Mouse (Mus musculus): Measurements from ENCODE around the gene Stk10. TPM values are rescaled to one million over a fixed set of nuclear protein-coding genes. Genes with fewer than 3 reads are reported as not detected.

Stk10 gene
- polyA plus RNA-seq, 1 experiment from 2014 or later, result 2.3 TPM

GRCm38 (mm10) chr11:32566184-32566583, 33.1 kb downstream of the Stk10 start:
- H3K4me1 ChIP-seq (replicated peaks; ENCODE audit: control insufficient read depth, insufficient read depth, low read length), result no peaks in the 10 kb centered on the region; the same call in 1 of the 2 replicates
- no peaks in the 10 kb centered on the region for H3K9me3 ChIP-seq (ENCODE audit: control insufficient read depth, low read length)
- no peaks in the 10 kb centered on the region for H3K27me3 ChIP-seq (ENCODE audit: control insufficient read depth, insufficient read depth, low read length)
- ATAC-seq (ENCODE audit: low FRiP score), result no peak
- 85% methylated on average over 6 of the region's 6 CpGs for WGBS
- H3K4me2 ChIP-seq (replicated peaks; ENCODE audit: low read depth, low read length), result no peak overlapping the region
- H3K9ac ChIP-seq (ENCODE audit: low read depth, low read length), result no peak overlapping the region
- no peaks in the 10 kb centered on the region for H3K36me3 ChIP-seq (ENCODE audit: control insufficient read depth, insufficient read depth, low read length)
- H3K27ac ChIP-seq (ENCODE audit: low read depth, low read length), result no peak overlapping the region
- DNase-seq (ENCODE audit: low spot score), result no peak
- H3K4me3 ChIP-seq (ENCODE audit: low read depth, low read length), result no peak overlapping the region

GRCm38 (mm10) chr11:32567000-32567855, 34.1 kb downstream of the Stk10 start:
- DNase-seq (ENCODE audit: low spot score) (no peak), ATAC-seq (ENCODE audit: low FRiP score) (no peak)
- Histone ChIP-seq H3K4me1 (replicated peaks; ENCODE audit: control insufficient read depth, insufficient read depth, low read length) (no peaks in the 10 kb centered on the region; the same call in 1 of the 2 replicates), H3K9me3 (ENCODE audit: control insufficient read depth, low read length) (no peaks in the 10 kb centered on the region), H3K4me2 (replicated peaks; ENCODE audit: low read depth, low read length) (no peak overlapping the region), H3K9ac (ENCODE audit: low read depth, low read length) (no peak overlapping the region), H3K4me3 (ENCODE audit: low read depth, low read length) (no peak overlapping the region), H3K27ac (ENCODE audit: low read depth, low read length) (no peak overlapping the region), H3K36me3 (ENCODE audit: control insufficient read depth, insufficient read depth, low read length) (no peaks in the 10 kb centered on the region), H3K27me3 (ENCODE audit: control insufficient read depth, insufficient read depth, low read length) (no peaks in the 10 kb centered on the region)
- WGBS, result 86% methylated on average over 10 of the region's 10 CpGs

GRCm38 (mm10) chr11:32568060-32568459, 35.0 kb downstream of the Stk10 start:
- DNase-seq (ENCODE audit: low spot score), result no peak
- ATAC-seq (ENCODE audit: low FRiP score), result no peak
- Histone ChIP-seq H3K9ac (ENCODE audit: low read depth, low read length) (no peak overlapping the region), H3K4me3 (ENCODE audit: low read depth, low read length) (no peak overlapping the region), H3K36me3 (ENCODE audit: control insufficient read depth, insufficient read depth, low read length) (no peaks in the 10 kb centered on the region), H3K4me1 (replicated peaks; ENCODE audit: control insufficient read depth, insufficient read depth, low read length) (no peaks in the 10 kb centered on the region; the same call in 1 of the 2 replicates), H3K4me2 (replicated peaks; ENCODE audit: low read depth, low read length) (no peak overlapping the region), H3K27me3 (ENCODE audit: control insufficient read depth, insufficient read depth, low read length) (no peaks in the 10 kb centered on the region), H3K27ac (ENCODE audit: low read depth, low read length) (no peak overlapping the region), H3K9me3 (ENCODE audit: control insufficient read depth, low read length) (no peaks in the 10 kb centered on the region)
- WGBS, result 77% methylated on average over 7 of the region's 7 CpGs

DNA sequence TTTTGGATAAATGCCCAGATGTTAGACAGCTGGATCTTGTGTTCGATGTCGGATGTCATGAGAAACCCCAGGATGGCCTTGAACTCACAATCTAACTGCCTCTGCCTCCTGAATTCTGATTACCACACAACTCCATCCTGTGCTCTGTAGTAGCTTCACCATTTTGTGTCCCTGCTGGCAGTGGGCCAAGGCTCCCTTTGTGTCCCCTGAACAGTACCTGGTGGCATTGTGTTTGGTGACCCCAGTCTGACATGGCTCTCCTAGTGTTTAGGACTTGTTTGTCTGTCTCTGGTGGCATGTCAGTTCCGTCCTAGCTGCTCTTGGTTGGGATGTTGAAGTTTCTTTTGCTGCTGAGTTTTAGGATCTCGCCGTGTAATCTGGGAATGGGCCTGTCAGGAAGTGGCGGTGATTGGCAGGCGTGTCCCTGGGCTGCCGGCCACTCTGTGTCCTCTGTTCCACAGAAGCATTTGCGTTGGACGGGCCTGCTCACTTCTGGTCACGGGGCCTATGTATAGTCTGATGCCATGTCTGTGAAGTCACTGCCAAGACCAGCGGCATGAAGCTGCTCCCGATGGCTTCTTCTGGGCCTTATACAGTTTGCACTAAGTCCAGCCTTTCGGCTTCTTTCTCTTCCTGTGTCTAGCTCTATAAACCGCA, 35.7 kb downstream of the Stk10 start:
- no peaks in the 10 kb centered on the region; the same call in 1 of the 2 replicates for H3K4me1 ChIP-seq (replicated peaks; ENCODE audit: control insufficient read depth, insufficient read depth, low read length)
- H3K4me3 ChIP-seq (ENCODE audit: low read depth, low read length), result no peak overlapping the region
- DNase-seq (ENCODE audit: low spot score) (no peak), ATAC-seq (ENCODE audit: low FRiP score) (no peak)
- H3K4me2 ChIP-seq (replicated peaks; ENCODE audit: low read depth, low read length), result no peak overlapping the region
- no peaks in the 10 kb centered on the region for H3K36me3 ChIP-seq (ENCODE audit: control insufficient read depth, insufficient read depth, low read length)
- H3K27me3 ChIP-seq (ENCODE audit: control insufficient read depth, insufficient read depth, low read length), result no peaks in the 10 kb centered on the region
- WGBS, result 92% methylated on average over 15 of the region's 15 CpGs
- H3K9ac ChIP-seq (ENCODE audit: low read depth, low read length), result no peak overlapping the region
- H3K27ac ChIP-seq (ENCODE audit: low read depth, low read length), result no peak overlapping the region
- H3K9me3 ChIP-seq (ENCODE audit: control insufficient read depth, low read length), result no peaks in the 10 kb centered on the region

DNA sequence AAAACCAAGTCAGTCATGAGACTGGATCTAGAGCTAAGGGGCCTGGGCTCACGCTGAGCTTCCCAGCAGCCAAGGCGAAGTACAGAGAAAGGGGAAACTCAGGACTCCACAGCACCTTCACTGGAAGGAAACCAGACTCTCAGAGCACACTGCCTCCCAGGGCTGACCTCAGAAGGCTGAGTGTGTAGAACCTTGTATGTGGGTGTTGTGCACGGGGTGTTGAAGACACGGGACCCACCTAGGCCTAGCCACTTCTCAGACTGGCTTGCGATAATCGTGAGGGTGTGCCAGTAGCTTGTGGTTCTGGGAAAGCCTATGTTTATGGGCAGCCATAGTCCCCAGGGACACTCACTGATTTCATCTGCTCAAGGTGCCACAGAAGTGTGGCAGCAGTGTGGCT, 38.0 kb downstream of the Stk10 start:
- WGBS, result 88% methylated on average over 6 of the region's 6 CpGs
- no peak overlapping the region for H3K9ac ChIP-seq (ENCODE audit: low read depth, low read length)
- DNase-seq (ENCODE audit: low spot score), result no peak
- H3K4me1 ChIP-seq (replicated peaks; ENCODE audit: control insufficient read depth, insufficient read depth, low read length), result no peaks in the 10 kb centered on the region; the same call in 1 of the 2 replicates
- H3K9me3 ChIP-seq (ENCODE audit: control insufficient read depth, low read length), result no peaks in the 10 kb centered on the region
- H3K27ac ChIP-seq (ENCODE audit: low read depth, low read length), result no peak overlapping the region
- no peak for ATAC-seq (ENCODE audit: low FRiP score)
- no peaks in the 10 kb centered on the region for H3K27me3 ChIP-seq (ENCODE audit: control insufficient read depth, insufficient read depth, low read length)
- H3K36me3 ChIP-seq (ENCODE audit: control insufficient read depth, insufficient read depth, low read length), result no peaks in the 10 kb centered on the region
- H3K4me3 ChIP-seq (ENCODE audit: low read depth, low read length), result no peak overlapping the region
- no peak overlapping the region for H3K4me2 ChIP-seq (replicated peaks; ENCODE audit: low read depth, low read length)

DNA sequence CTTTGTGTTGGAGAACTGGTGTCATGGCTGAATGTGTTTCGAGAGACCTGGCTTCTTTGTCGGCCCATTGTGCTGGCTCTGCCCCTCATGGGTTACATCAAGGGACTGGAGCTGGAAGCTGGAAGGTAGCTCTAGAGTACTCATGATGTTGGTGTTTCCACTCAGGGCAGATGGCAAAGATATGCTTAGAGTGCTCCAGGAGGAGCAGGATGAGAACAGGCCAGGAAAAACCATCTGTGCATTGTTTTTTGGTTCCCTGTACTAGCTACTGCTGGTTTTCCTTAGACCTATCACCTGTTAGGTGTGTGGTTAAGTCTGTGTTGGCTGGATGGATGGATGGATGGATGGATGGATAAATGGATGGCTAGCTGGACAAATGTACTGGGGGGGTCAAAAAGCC, 40.6 kb downstream of the Stk10 start:
- Histone ChIP-seq H3K27ac (ENCODE audit: low read depth, low read length) (no peak overlapping the region), H3K4me1 (replicated peaks; ENCODE audit: control insufficient read depth, insufficient read depth, low read length) (no peaks in the 10 kb centered on the region), H3K9ac (ENCODE audit: low read depth, low read length) (no peak overlapping the region), H3K36me3 (ENCODE audit: control insufficient read depth, insufficient read depth, low read length) (no peaks in the 10 kb centered on the region), H3K9me3 (ENCODE audit: control insufficient read depth, low read length) (no peaks in the 10 kb centered on the region), H3K4me2 (replicated peaks; ENCODE audit: low read depth, low read length) (no peak overlapping the region), H3K27me3 (ENCODE audit: control insufficient read depth, insufficient read depth, low read length) (no peaks in the 10 kb centered on the region), H3K4me3 (ENCODE audit: low read depth, low read length) (no peak overlapping the region)
- no peak for ATAC-seq (ENCODE audit: low FRiP score)
- 85% methylated on average over 2 of the region's 2 CpGs for WGBS
- no peak for DNase-seq (ENCODE audit: low spot score)

DNA sequence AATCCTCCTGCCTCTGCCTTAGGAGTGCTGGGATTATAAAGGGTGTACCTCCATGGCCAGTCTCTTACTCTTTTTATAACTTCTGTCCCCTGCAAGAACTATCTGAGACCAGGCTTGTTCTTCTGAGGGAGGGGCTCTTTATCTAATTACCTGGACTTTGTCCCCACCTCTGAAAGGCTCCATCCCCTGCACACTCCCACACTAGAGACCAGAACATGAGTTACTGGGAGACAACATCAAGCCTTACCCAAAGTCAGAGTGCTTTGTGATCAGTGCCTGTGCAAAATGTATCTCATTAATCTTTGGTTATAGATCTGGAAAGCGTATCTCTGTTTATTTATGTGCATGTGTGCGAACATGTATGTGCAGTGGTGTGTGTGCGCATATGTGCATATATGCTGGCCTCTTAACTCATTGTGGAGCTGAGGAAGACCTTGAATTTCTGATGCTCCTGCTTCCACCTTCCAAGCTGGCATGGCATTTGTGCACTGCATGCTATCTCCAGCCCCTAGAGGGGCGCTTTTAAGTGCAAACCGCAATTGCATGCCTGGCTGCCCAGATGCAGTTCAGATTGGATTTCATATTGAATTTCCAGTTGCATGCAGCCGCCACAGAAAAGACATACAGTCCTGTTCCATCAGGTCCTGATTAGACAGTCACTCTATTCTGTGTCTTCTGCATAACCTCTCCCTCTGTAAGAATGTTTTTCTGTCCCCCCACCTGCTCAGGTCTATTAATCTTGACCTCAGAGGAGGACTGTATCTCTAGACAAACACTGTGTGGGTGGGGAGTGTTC, 43.1 kb downstream of the Stk10 start:
- DNase-seq (ENCODE audit: low spot score), result no peak
- H3K27me3 ChIP-seq (ENCODE audit: control insufficient read depth, insufficient read depth, low read length), result no peaks in the 10 kb centered on the region
- no peak overlapping the region; the same call in 1 of the 2 replicates for H3K9ac ChIP-seq (ENCODE audit: low read depth, low read length)
- no peaks in the 10 kb centered on the region for H3K9me3 ChIP-seq (ENCODE audit: control insufficient read depth, low read length)
- no peak overlapping the region for H3K4me2 ChIP-seq (replicated peaks; ENCODE audit: low read depth, low read length)
- H3K36me3 ChIP-seq (ENCODE audit: control insufficient read depth, insufficient read depth, low read length), result no peaks in the 10 kb centered on the region
- ATAC-seq (ENCODE audit: low FRiP score), result no peak
- H3K27ac ChIP-seq (ENCODE audit: low read depth, low read length), result no peak overlapping the region
- WGBS, result 88% methylated on average over 6 of the region's 6 CpGs
- 0 out of 2 replicates have a peak, but pooled peaks cover 1% of the 10 kb centered on the region for H3K4me1 ChIP-seq (replicated peaks; ENCODE audit: control insufficient read depth, insufficient read depth, low read length)
- no peak overlapping the region for H3K4me3 ChIP-seq (ENCODE audit: low read depth, low read length)

- ATAC-seq (ENCODE audit: low FRiP score) (no peak), DNase-seq (ENCODE audit: low spot score) (no peak)
- no peak overlapping the region for H3K4me3 ChIP-seq (ENCODE audit: low read depth, low read length)
- no peaks in the 10 kb centered on the region for H3K9me3 ChIP-seq (ENCODE audit: control insufficient read depth, low read length)
- no peak overlapping the region for H3K4me2 ChIP-seq (replicated peaks; ENCODE audit: low read depth, low read length)
- no peaks in the 10 kb centered on the region for H3K27me3 ChIP-seq (ENCODE audit: control insufficient read depth, insufficient read depth, low read length)
- no peak overlapping the region; the same call in 1 of the 2 replicates for H3K9ac ChIP-seq (ENCODE audit: low read depth, low read length)
- H3K36me3 ChIP-seq (ENCODE audit: control insufficient read depth, insufficient read depth, low read length), result no peaks in the 10 kb centered on the region
- 60% methylated on average over 5 of the region's 5 CpGs for WGBS
- H3K4me1 ChIP-seq (replicated peaks; ENCODE audit: control insufficient read depth, insufficient read depth, low read length), result 0 out of 2 replicates have a peak, but pooled peaks cover 2% of the 10 kb centered on the region
- H3K27ac ChIP-seq (ENCODE audit: low read depth, low read length), result 0 out of 2 replicates have a peak overlapping the region, but pooled peaks have one; percentile 10
These were observed 43.6 kb downstream of the Stk10 start for GRCm38 (mm10) chr11:32576760-32577050.
